Mouse (Mus musculus): Measurements from ENCODE around the gene Cacna1a.

The Cacna1a gene

GRCm38 (mm10) chr8:84413886-84414851 is 25.9 kb downstream of the Cacna1a start:
- peak; percentile 81 for DNase-seq

- DNase-seq = peak in 1 of 2 experiments; percentile 43
Observed at GRCm38 (mm10) chr8:84414918-84415317, 26.7 kb downstream of the Cacna1a start.

- peak; percentile 47 to 72 for DNase-seq
Observed at GRCm38 (mm10) chr8:84415378-84415898, 27.2 kb downstream of the Cacna1a start.

GRCm38 (mm10) chr8:84416041-84416440 is 27.8 kb downstream of the Cacna1a start:
- DNase-seq = peak in 1 of 2 experiments; percentile 58

- peak; percentile 63 to 68 for DNase-seq
Observed at GRCm38 (mm10) chr8:84416915-84417314, 28.7 kb downstream of the Cacna1a start.

- peak; percentile 78 to 89 for DNase-seq
Observed at GRCm38 (mm10) chr8:84417840-84418239, 29.6 kb downstream of the Cacna1a start.

GRCm38 (mm10) chr8:84424426-84424825 is 36.2 kb downstream of the Cacna1a start:
- no peak for DNase-seq

GRCm38 (mm10) chr8:84426087-84426486 is 37.8 kb downstream of the Cacna1a start:
- no peak for DNase-seq

- peak; percentile 85 to 96 for DNase-seq
Observed at GRCm38 (mm10) chr8:84426582-84426981, 38.3 kb downstream of the Cacna1a start.

- peak; percentile 57 to 66 for DNase-seq
Observed at GRCm38 (mm10) chr8:84428034-84428433, 39.8 kb downstream of the Cacna1a start.

- no peak for DNase-seq
Observed at GRCm38 (mm10) chr8:84429014-84429413, 40.8 kb downstream of the Cacna1a start.

GRCm38 (mm10) chr8:84429492-84429891 is 41.3 kb downstream of the Cacna1a start:
- DNase-seq = no peak

GRCm38 (mm10) chr8:84435370-84435769 is 47.1 kb downstream of the Cacna1a start:
- DNase-seq = peak; percentile 44 to 57

- peak; percentile 84 to 89 for DNase-seq
Observed at GRCm38 (mm10) chr8:84439813-84440212, 51.6 kb downstream of the Cacna1a start.

- no peak for DNase-seq
Observed at GRCm38 (mm10) chr8:84442043-84442442, 53.8 kb downstream of the Cacna1a start.

- DNase-seq = peak; percentile 76 to 83
Observed at GRCm38 (mm10) chr8:84446571-84446991, 58.3 kb downstream of the Cacna1a start.

GRCm38 (mm10) chr8:84454532-84454931 is 66.3 kb downstream of the Cacna1a start:
- peak; percentile 55 to 57 for DNase-seq

GRCm38 (mm10) chr8:84458853-84459252 is 70.6 kb downstream of the Cacna1a start:
- DNase-seq = no peak

GRCm38 (mm10) chr8:84459276-84459675 is 71.0 kb downstream of the Cacna1a start:
- peak; percentile 66 to 70 for DNase-seq

- DNase-seq = no peak
Observed at GRCm38 (mm10) chr8:84460698-84461097, 72.5 kb downstream of the Cacna1a start.

- peak; percentile 67 to 84 for DNase-seq
Observed at GRCm38 (mm10) chr8:84466932-84467331, 78.7 kb downstream of the Cacna1a start.

GRCm38 (mm10) chr8:84469076-84469475 is 80.8 kb downstream of the Cacna1a start:
- DNase-seq = no peak

GRCm38 (mm10) chr8:84471271-84471995 is 83.2 kb downstream of the Cacna1a start:
- DNase-seq = peak; percentile 67 to 82
